Mouse (Mus musculus) midbrain, postnatal 0 days (tissue): ENCODE measurements around the gene Mmp24. TPM values are rescaled to one million over a fixed set of nuclear protein-coding genes. Genes with fewer than 3 reads are reported as not detected.
A peak's percentile ranks its signal among the peaks of the same experiment; 100 is the strongest.
"Not testable (repeated sequence)": the region's sequence is repeated elsewhere in the genome, so short reads cannot be mapped to it uniquely, and the experiment has no call there.

Experiments
- ATAC-seq: fragments of 200-750 bp; cut with Nextera tagmentation; 2 replicates; pipeline ENCODE4 v1.8.0; 2017; ENCODE audit warnings: moderate number of reproducible peaks, mild to moderate bottlenecking, moderate TSS enrichment, moderate library complexity; ENCODE audit not compliant: low FRiP score
- DNase-seq: peaks from one replicate; pipeline ENCODE4 v3.0.0-alpha.2; 2015; ENCODE audit warnings: low spot score
- H3K27ac ChIP-seq: fragments of 300-500 bp; sonication (generic); 2 replicates; pipeline ENCODE4 v1.5.1; 2014; ENCODE audit warnings: low read depth, mild to moderate bottlenecking, low read length, mixed read lengths
- H3K27me3 ChIP-seq: fragments of 300-500 bp; sonication (generic); 2 replicates; pipeline ENCODE4 v1.6.1; 2014; ENCODE audit warnings: low read length, control low read depth, mixed read lengths; ENCODE audit not compliant: insufficient read depth
- H3K36me3 ChIP-seq: fragments of 300-500 bp; sonication (generic); 2 replicates; pipeline ENCODE4 v1.6.1; 2014; ENCODE audit warnings: low read length, control low read depth, mixed read lengths; ENCODE audit not compliant: insufficient read depth
- H3K4me1 ChIP-seq: fragments of 300-500 bp; sonication (generic); 2 replicates; pipeline ENCODE4 v1.6.1; 2014; ENCODE audit warnings: mild to moderate bottlenecking, control low read depth, antibody characterized with exemption, low read length, mixed read lengths; ENCODE audit not compliant: insufficient read depth
- H3K4me2 ChIP-seq: fragments of 300-500 bp; sonication (generic); 2 replicates; pipeline ENCODE4 v1.6.1; 2014; ENCODE audit warnings: low read depth, mild to moderate bottlenecking, low read length, mixed read lengths; ENCODE audit not compliant: poor library complexity, severe bottlenecking
- H3K4me3 ChIP-seq: fragments of 300-500 bp; sonication (generic); 2 replicates; pipeline ENCODE4 v1.5.1; 2014; ENCODE audit warnings: low read depth, mild to moderate bottlenecking, low read length, moderate library complexity
- H3K9ac ChIP-seq: fragments of 300-500 bp; sonication (generic); replicated peaks from 2 replicates; pipeline ENCODE4 v1.6.1; 2014; ENCODE audit warnings: mild to moderate bottlenecking, low read length, moderate library complexity, mixed read lengths; ENCODE audit not compliant: poor library complexity, severe bottlenecking
- H3K9me3 ChIP-seq: fragments of 300-500 bp; sonication (generic); 2 replicates; pipeline ENCODE4 v1.6.1; 2016; ENCODE audit warnings: low read length, control low read depth
- CTCF ChIP-seq: IDR thresholded peaks from 2 replicates; pipeline ENCODE4 v1.5.1; 2016; ENCODE audit warnings: antibody characterized with exemption, mild to moderate bottlenecking
- WGBS: fragments of 180-500 bp; shearing (Covaris S2); extraction: QIAGEN DNeasy Blood & Tissue Kit; methylation state at CpG from one replicate; pipeline ENCODE4 v1.1.7; 2014; 5-methylcytosine and 5-hydroxymethylcytosine counted together
- polyA plus RNA-seq: library from polyadenylated mRNA; unstranded; fragments of >200 nt; fragmentation: Nextera tagmentation; extraction: Ambion mirVana; gene quantifications from 2 replicates; pipeline ENCODE4 v1.2.1, GENCODE M21; 2015
- total RNA-seq: library from RNA; depleted of rRNA; stranded (reverse); fragments of >200 nt; gene quantifications from 2 replicates; pipeline ENCODE4 v1.2.3, GENCODE M21; 2014

Mmp24 gene
- total and polyA plus RNA-seq, 2 experiments from 2014 or later, result 12.3 to 178 TPM

GRCm38 (mm10) chr2:155825904-155826629 lies 50.9 kb downstream of the Mmp24 start:
- ATAC-seq (peak; percentile 15; the same call in 1 of the 2 replicates), DNase-seq (no peak)
- Histone ChIP-seq H3K4me2 (peak overlapping the region; percentile 56), H3K9ac (peak overlapping the region; percentile 54), H3K27me3 (no peaks in the 10 kb centered on the region), H3K9me3 (no peaks in the 10 kb centered on the region), H3K36me3 (peaks cover 22% of the 10 kb centered on the region), H3K27ac (peak overlapping the region; percentile 87), H3K4me1 (peaks cover 6% of the 10 kb centered on the region; the same call in 1 of the 2 replicates), H3K4me3 (peak overlapping the region; percentile 72)
- no peak for TF ChIP-seq CTCF
- WGBS, result 3% methylated on average over 52 of the region's 52 CpGs

- ATAC-seq, result peak; percentile 93
- peak within 1 kb of the TSS; percentile 56 for H3K4me2 ChIP-seq
- peak within 1 kb of the TSS; percentile 72 for H3K4me3 ChIP-seq
- H3K4me1 ChIP-seq, result peaks cover 6% of the 10 kb centered on the region; the same call in 1 of the 2 replicates
- H3K9me3 ChIP-seq, result no peaks in the 10 kb centered on the region
- peak within 1 kb of the TSS; percentile 54 for H3K9ac ChIP-seq
- TF ChIP-seq CTCF, result no peak; the same call in 1 of the 2 replicates
- peak; percentile 96 for DNase-seq
- peaks cover 17% of the 10 kb centered on the region for H3K36me3 ChIP-seq
- no peaks in the 10 kb centered on the region for H3K27me3 ChIP-seq
- 2% methylated on average over 27 of the region's 27 CpGs for WGBS
- H3K27ac ChIP-seq, result peak within 1 kb of the TSS; percentile 87
These were observed 51.7 kb downstream of the Mmp24 start, which contains the start of gene Eif6 for GRCm38 (mm10) chr2:155826630-155827424. TSS of gene Eif6 (minus strand) at chr2:155826925.

- WGBS, result 93% methylated on average over 8 of the region's 8 CpGs
- H3K4me2 ChIP-seq, result no peak overlapping the region
- no peak for ATAC-seq
- no peaks in the 10 kb centered on the region for H3K36me3 ChIP-seq
- H3K4me1 ChIP-seq, result peaks cover 4% of the 10 kb centered on the region; the same call in 1 of the 2 replicates
- DNase-seq, result no peak
- H3K9ac ChIP-seq, result no peak overlapping the region
- TF ChIP-seq CTCF, result no peak
- H3K27me3 ChIP-seq, result no peaks in the 10 kb centered on the region
- no peaks in the 10 kb centered on the region for H3K9me3 ChIP-seq
- no peak overlapping the region for H3K27ac ChIP-seq
- no peak overlapping the region for H3K4me3 ChIP-seq
These were observed 55.7 kb downstream of the Mmp24 start for GRCm38 (mm10) chr2:155830841-155831240.

DNA sequence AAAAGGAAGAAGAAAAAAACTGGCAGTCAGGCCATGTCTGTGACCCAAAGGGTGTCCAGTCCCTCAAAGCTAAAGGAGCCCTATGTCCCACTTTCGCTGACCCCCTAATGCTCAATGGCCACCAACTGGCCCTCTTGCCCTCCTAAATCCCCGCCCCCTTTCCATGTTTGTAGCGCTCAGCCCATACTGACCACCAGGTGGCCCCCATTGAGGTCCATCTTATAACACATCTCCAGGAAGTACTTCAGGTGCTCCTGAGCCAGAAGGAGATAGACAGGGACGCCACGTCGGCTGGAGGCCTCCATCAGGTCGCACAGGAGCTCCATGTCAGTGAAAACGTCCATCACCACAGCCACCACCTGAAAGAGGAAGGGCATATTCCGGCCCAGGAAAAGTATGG lies 56.2 kb downstream of the Mmp24 start:
- ATAC-seq (no peak), DNase-seq (no peak)
- H3K27me3 ChIP-seq, result no peaks in the 10 kb centered on the region
- H3K36me3 ChIP-seq, result no peaks in the 10 kb centered on the region
- WGBS, result 68% methylated on average over 9 of the region's 9 CpGs
- no peak overlapping the region for H3K9ac ChIP-seq
- H3K9me3 ChIP-seq, result no peaks in the 10 kb centered on the region
- H3K4me2 ChIP-seq, result no peak overlapping the region
- H3K4me3 ChIP-seq, result no peak overlapping the region
- H3K27ac ChIP-seq, result no peak overlapping the region
- peak; percentile 51 for TF ChIP-seq CTCF
- peaks cover 3% of the 10 kb centered on the region; the same call in 1 of the 2 replicates for H3K4me1 ChIP-seq

DNA sequence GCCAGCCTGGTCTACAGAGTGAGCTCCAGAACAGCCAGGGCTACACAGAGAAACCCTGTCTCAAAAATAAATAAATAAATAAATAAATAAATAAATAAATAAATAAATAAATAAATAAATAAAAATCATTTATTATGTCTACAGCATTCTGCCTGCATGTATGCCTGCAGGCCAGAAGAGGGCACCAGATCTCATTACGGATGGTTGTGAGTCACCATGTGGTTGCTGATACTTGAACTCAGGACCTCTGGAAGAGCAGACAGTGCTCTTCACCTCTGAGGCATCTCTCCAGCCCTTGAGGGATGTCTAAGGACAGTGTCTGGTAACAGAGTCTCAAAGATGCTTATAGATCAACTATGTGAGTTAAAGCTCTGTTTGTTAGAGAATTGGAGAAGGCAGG lies 56.9 kb downstream of the Mmp24 start:
- TF ChIP-seq CTCF, result peak; percentile 47
- 70% methylated on average over 1 of the region's 1 CpGs for WGBS
- not testable (repeated sequence) for H3K9me3 ChIP-seq, ATAC-seq, H3K27me3 ChIP-seq, DNase-seq, H3K9ac ChIP-seq, H3K27ac ChIP-seq, H3K4me2 ChIP-seq, H3K4me1 ChIP-seq, H3K36me3 ChIP-seq, H3K4me3 ChIP-seq

- ATAC-seq (no peak), DNase-seq (no peak)
- Histone ChIP-seq H3K27ac (no peak within 1 kb of the TSS), H3K4me3 (no peak within 1 kb of the TSS), H3K4me2 (no peak within 1 kb of the TSS), H3K36me3 (no peaks in the 10 kb centered on the region), H3K9ac (no peak within 1 kb of the TSS), H3K4me1 (no peaks in the 10 kb centered on the region), H3K9me3 (no peaks in the 10 kb centered on the region), H3K27me3 (no peaks in the 10 kb centered on the region)
- 68% methylated on average over 9 of the region's 9 CpGs for WGBS
- TF ChIP-seq CTCF, result no peak
These were observed 59.6 kb downstream of the Mmp24 start, which contains the start of gene Fam83c for GRCm38 (mm10) chr2:155834732-155835131. TSS of gene Fam83c (minus strand) at chr2:155834854.
